Mouse (Mus musculus): ENCODE measurements at regions not wholly inside any gene's neighbourhood (a gene's known extent, or its start where the extent isn't known, plus 50 kb on each side); places are given as distances from the start of the nearest gene placed in this dataset.

DNA sequence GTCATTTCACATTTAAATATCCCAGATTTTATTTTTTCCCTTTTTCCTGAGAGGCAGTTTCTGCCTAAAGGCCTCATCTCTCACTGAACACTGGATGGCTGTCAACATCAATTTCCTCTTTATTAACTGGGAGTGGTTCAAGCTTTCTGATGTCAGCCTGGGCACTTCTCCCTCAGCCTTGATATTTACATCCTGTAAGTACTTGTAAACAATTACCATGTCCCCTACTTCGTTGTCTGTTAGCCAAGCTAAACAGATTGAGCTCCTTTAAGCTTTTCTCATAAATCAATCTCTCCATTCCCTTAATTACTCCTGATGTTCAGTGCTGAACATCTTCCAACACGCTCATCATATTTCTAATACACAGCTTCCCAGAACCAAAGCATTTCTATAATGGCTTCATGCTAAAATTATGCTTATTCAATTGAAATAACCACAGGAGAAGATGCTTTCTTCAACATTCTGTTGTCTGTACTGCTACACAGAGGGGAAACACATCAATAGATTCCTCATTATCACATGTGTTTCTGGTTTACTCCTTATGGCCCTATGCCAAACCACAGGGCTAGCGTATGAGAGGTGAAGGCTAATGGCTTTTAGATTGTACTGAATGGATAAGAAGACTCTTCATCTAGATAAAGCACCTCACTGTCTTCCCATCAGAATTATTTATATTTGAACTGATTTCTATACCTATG is 1235.2 kb upstream of the Slc10a2 start:
- TF ChIP-seq CTCF (IDR thresholded peaks at IDR 0.05; ENCODE audit: low read depth) = no peak
- TF ChIP-seq EP300 (optimal IDR thresholded peaks at IDR 0.05) = no peak
